Mouse (Mus musculus) midbrain, embryonic 12.5 days (tissue): Measurements from ENCODE around the gene Rbm6. TPM values are rescaled to one million over a fixed set of nuclear protein-coding genes. Genes with fewer than 3 reads are reported as not detected.

ENCODE experiments used
- ATAC-seq: fragments of 200-750 bp; cut with Nextera tagmentation; 2 replicates; pipeline ENCODE4 v1.8.0; 2017; ENCODE audit warnings: low read depth, moderate TSS enrichment, moderate library complexity; ENCODE audit not compliant: low FRiP score
- H3K27ac ChIP-seq: fragments of 300-500 bp; sonication (generic); replicated peaks from 2 replicates; pipeline ENCODE4 v1.5.1; 2016; ENCODE audit warnings: mild to moderate bottlenecking
- H3K27me3 ChIP-seq: fragments of 300-500 bp; sonication (generic); 2 replicates; pipeline ENCODE4 v1.6.1; 2016; ENCODE audit warnings: mild to moderate bottlenecking
- H3K36me3 ChIP-seq: fragments of 300-500 bp; sonication (generic); 2 replicates; pipeline ENCODE4 v1.6.1; 2016
- H3K4me1 ChIP-seq: fragments of 300-500 bp; sonication (generic); 2 replicates; pipeline ENCODE4 v1.6.1; 2016
- H3K4me2 ChIP-seq: fragments of 300-500 bp; sonication (generic); replicated peaks from 2 replicates; pipeline ENCODE4 v1.6.1; 2016; ENCODE audit warnings: mild to moderate bottlenecking, moderate library complexity
- H3K4me3 ChIP-seq: fragments of 300-500 bp; sonication (generic); 2 replicates; pipeline ENCODE4 v1.5.1; 2016; ENCODE audit warnings: mild to moderate bottlenecking
- H3K9ac ChIP-seq: fragments of 300-500 bp; sonication (generic); replicated peaks from 2 replicates; pipeline ENCODE4 v1.6.1; 2016; ENCODE audit warnings: mild to moderate bottlenecking, moderate library complexity
- H3K9me3 ChIP-seq: fragments of 300-500 bp; sonication (generic); 2 replicates; pipeline ENCODE4 v1.6.1; 2016; ENCODE audit warnings: mild to moderate bottlenecking
- WGBS: fragments of 180-500 bp; shearing (Covaris S2); methylation state at CpG from one replicate; pipeline ENCODE4 v1.1.7; 2016; 5-methylcytosine and 5-hydroxymethylcytosine counted together
- polyA plus RNA-seq: library from polyadenylated mRNA; unstranded; fragments of >200 nt; fragmentation: Nextera tagmentation; extraction: Ambion mirVana; gene quantifications from 2 replicates; pipeline ENCODE4 v1.2.1, GENCODE M21; 2016

The Rbm6 gene
- polyA plus RNA-seq, 1 experiment from 2014 or later, result 135 TPM

DNA sequence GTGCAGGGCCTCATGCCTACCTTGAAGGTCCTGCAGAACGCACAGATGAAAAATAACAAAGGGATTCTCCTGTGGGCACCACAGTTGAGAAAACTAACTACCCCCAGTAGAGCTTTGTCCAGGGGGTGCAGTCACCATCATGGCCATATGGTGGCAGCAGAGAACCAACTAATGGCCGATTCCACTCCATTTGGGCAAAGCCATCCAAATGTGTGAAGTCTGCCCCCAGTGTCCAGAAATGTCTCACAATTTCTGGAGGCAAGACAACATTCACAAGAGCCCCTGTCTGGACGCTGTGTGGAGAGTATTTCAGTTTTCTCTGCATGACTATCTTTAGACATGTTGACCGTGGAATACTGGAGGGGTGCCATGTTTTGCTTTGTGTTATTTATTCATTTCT is 31.7 kb upstream of the Rbm6 start:
- Histone ChIP-seq H3K9me3 (no peaks in the 10 kb centered on the region), H3K27me3 (peaks cover 67% of the 10 kb centered on the region), H3K9ac (no peak overlapping the region), H3K36me3 (0 out of 2 replicates have a peak, but pooled peaks cover 7% of the 10 kb centered on the region), H3K4me3 (no peak overlapping the region), H3K4me2 (no peak overlapping the region), H3K4me1 (peaks cover 31% of the 10 kb centered on the region), H3K27ac (no peak overlapping the region)
- peak; percentile 57 for ATAC-seq
- 7% methylated on average over 4 of the region's 4 CpGs for WGBS

DNA sequence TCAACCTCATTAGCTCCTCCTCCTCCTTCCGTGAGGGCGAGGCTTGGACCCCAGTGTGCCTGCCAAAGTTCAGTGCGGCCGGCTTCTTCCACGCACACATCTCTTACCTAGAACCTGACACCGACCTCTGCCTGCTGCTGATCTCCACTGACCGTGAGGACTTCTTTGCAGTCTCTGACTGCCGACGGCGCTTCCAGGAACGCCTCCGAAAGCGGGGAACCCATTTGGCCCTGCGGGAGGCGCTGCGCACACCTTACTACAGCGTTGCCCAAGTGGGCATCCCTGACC is 28.5 kb upstream of the Rbm6 start:
- peak overlapping the region; percentile 59 for H3K4me2 ChIP-seq
- H3K4me3 ChIP-seq, result peak overlapping the region; percentile 32
- no peak overlapping the region for H3K9ac ChIP-seq
- 4% methylated on average over 17 of the region's 17 CpGs for WGBS
- ATAC-seq, result peak; percentile 45; the same call in 1 of the 2 replicates
- no peak overlapping the region for H3K27ac ChIP-seq
- peaks cover 18% of the 10 kb centered on the region for H3K4me1 ChIP-seq
- H3K9me3 ChIP-seq, result no peaks in the 10 kb centered on the region
- H3K36me3 ChIP-seq, result peaks cover 12% of the 10 kb centered on the region; the same call in 1 of the 2 replicates
- peaks cover 52% of the 10 kb centered on the region for H3K27me3 ChIP-seq

DNA sequence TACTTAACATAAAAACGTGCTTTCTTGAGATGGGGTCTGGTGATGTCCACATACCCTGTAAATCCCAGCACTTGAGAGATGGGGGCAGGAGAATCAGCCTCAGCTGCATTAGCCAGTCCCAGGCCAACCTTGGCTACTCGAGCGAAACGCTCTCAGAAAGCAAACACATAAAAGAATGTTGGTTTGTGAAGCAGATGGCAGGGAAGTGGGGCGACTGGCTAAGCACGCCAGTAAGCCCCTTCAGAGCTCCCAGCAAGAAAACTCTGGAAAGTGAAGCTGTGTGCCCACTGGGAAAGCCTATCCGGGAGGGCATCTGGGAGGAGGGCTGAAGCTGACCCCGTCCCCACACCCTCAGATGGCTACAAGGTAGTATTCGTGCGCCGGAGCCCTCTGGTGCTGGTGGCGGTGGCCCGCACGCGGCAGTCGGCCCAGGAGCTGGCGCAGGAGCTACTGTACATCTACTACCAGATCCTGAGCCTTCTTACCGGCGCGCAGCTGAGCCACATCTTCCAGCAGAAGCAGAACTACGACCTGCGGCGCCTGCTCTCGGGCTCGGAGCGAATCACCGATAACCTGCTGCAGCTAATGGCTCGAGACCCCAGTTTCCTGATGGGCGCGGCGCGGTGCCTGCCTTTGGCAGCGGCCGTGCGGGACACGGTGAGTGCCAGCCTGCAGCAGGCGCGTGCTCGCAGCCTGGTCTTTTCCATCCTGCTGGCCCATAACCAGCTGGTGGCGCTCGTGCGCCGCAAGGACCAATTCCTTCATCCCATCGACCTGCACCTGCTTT is 28.0 kb upstream of the Rbm6 start:
- Histone ChIP-seq H3K36me3 (peaks cover 12% of the 10 kb centered on the region; the same call in 1 of the 2 replicates), H3K27me3 (peaks cover 47% of the 10 kb centered on the region), H3K4me2 (peak overlapping the region; percentile 59), H3K4me1 (peaks cover 16% of the 10 kb centered on the region), H3K9me3 (no peaks in the 10 kb centered on the region), H3K9ac (peak overlapping the region; percentile 45), H3K27ac (no peak overlapping the region), H3K4me3 (peak overlapping the region; percentile 32)
- ATAC-seq, result peak; percentile 44; the same call in 1 of the 2 replicates
- 3% methylated on average over 44 of the region's 44 CpGs for WGBS

GRCm38 (mm10) chr9:107899855-107900254 is 26.8 kb upstream of the Rbm6 start:
- WGBS, result 69% methylated on average over 12 of the region's 12 CpGs
- Histone ChIP-seq H3K27ac (no peak overlapping the region), H3K9ac (no peak overlapping the region), H3K4me1 (peaks cover 16% of the 10 kb centered on the region), H3K4me2 (no peak overlapping the region), H3K4me3 (no peak overlapping the region), H3K36me3 (peaks cover 12% of the 10 kb centered on the region; the same call in 1 of the 2 replicates), H3K9me3 (no peaks in the 10 kb centered on the region), H3K27me3 (peaks cover 40% of the 10 kb centered on the region)
- no peak for ATAC-seq

- Histone ChIP-seq H3K36me3 (peaks cover 12% of the 10 kb centered on the region; the same call in 1 of the 2 replicates), H3K27ac (no peak overlapping the region), H3K4me2 (no peak overlapping the region), H3K4me3 (no peak overlapping the region), H3K9ac (no peak overlapping the region), H3K27me3 (peaks cover 35% of the 10 kb centered on the region), H3K9me3 (no peaks in the 10 kb centered on the region), H3K4me1 (peaks cover 16% of the 10 kb centered on the region)
- ATAC-seq, result no peak
- WGBS, result 91% methylated on average over 10 of the region's 10 CpGs
Measured at GRCm38 (mm10) chr9:107898563-107898962, 25.5 kb upstream of the Rbm6 start.

- Histone ChIP-seq H3K9me3 (no peaks in the 10 kb centered on the region), H3K36me3 (no peaks in the 10 kb centered on the region), H3K27ac (no peak overlapping the region), H3K27me3 (peaks cover 12% of the 10 kb centered on the region), H3K4me2 (no peak overlapping the region), H3K4me3 (no peak overlapping the region), H3K4me1 (peaks cover 8% of the 10 kb centered on the region), H3K9ac (no peak overlapping the region)
- 97% methylated on average over 1 of the region's 1 CpGs for WGBS
- ATAC-seq, result no peak
Measured at GRCm38 (mm10) chr9:107891023-107891422, 18.0 kb upstream of the Rbm6 start.

DNA sequence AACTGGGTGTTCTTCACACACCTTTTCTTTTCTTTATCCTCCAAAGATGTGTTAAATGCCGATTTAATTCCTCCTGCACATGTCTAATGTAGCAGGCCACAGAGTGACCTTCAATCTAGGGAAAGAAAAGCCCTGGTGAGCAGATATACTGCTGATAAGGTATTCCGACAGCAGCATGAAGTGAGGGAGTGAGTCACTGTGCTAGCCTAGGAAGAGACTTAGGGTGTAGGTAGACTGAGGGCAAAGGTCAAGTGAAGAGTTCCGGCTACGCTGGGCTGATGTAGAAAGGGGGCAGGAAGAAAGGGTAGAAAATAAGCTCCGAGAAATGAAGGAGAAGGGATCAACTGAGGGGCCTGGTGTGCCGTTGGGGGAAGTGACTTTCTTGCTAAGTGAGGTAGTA is 17.2 kb upstream of the Rbm6 start:
- 88% methylated on average over 6 of the region's 6 CpGs for WGBS
- ATAC-seq, result no peak

GRCm38 (mm10) chr9:107888267-107888850 is 15.3 kb upstream of the Rbm6 start:
- Histone ChIP-seq H3K27me3 (peaks cover 19% of the 10 kb centered on the region), H3K4me2 (peak overlapping the region; percentile 70), H3K4me3 (peak overlapping the region; percentile 77), H3K36me3 (no peaks in the 10 kb centered on the region), H3K4me1 (peaks cover 8% of the 10 kb centered on the region), H3K27ac (peak overlapping the region; percentile 63), H3K9me3 (no peaks in the 10 kb centered on the region), H3K9ac (peak overlapping the region; percentile 78)
- under 1% methylated on average over 18 of the region's 18 CpGs for WGBS
- ATAC-seq, result peak; percentile 76

More for the DNA sequence above, 17.2 kb upstream of the Rbm6 start:
- no peak overlapping the region for H3K27ac ChIP-seq
- no peak overlapping the region for H3K9ac ChIP-seq
- H3K4me2 ChIP-seq, result no peak overlapping the region
- no peaks in the 10 kb centered on the region for H3K36me3 ChIP-seq
- H3K4me3 ChIP-seq, result no peak overlapping the region
- peaks cover 13% of the 10 kb centered on the region for H3K27me3 ChIP-seq
- peaks cover 8% of the 10 kb centered on the region for H3K4me1 ChIP-seq
- H3K9me3 ChIP-seq, result no peaks in the 10 kb centered on the region

DNA sequence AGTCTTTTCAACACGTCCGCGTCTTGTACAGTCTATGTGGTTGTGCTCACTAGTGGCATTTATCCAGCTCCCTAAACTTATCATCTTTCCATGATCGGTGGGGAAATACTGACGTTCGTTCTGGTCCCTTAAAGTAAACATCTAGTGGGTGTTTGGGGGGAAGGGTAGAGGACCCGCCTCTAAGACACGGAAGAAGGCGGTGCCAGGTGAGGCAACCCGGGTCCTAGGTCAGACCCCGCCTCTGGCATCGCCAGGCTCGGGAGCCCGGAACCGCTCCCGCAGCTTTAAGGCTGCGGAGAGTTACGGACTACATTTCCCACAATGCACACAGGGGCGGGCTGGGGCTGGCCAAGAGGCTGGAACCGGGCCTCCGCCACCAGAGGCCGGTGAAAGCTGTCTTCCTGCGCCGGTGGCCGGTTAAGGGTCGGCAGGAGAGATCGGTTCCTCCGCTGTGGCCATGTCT is 14.8 kb upstream of the Rbm6 start, which contains the start of gene Mon1a:
TSS of gene Mon1a (plus strand) at position 348 of the 463 bp plus-strand sequence.
- peak; percentile 96 for ATAC-seq
- Histone ChIP-seq H3K27me3 (peaks cover 19% of the 10 kb centered on the region), H3K4me3 (peak within 1 kb of the TSS; percentile 77), H3K27ac (peak within 1 kb of the TSS; percentile 63), H3K4me1 (peaks cover 8% of the 10 kb centered on the region), H3K4me2 (peak within 1 kb of the TSS; percentile 70), H3K9ac (peak within 1 kb of the TSS; percentile 78), H3K36me3 (no peaks in the 10 kb centered on the region), H3K9me3 (no peaks in the 10 kb centered on the region)
- WGBS, result under 1% methylated on average over 28 of the region's 28 CpGs

DNA sequence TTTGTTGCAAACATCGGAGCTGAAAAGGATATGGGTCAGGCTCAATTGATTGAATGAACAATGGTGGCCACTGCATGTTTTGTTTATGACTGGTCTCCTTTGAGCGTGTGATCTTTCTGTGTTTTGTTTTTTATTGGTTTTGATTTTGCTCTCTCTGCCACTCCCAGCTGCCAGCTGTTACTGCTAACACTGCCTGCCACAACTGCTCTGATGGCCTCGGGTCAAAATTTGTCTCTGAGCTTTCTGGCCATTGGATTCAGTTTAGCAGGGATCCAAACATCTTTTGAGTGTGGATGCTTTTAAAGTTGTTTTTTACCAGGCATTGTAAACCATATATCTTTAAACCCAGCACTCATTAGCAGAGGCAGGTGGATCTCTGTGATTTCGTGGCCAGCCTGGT is 7.4 kb upstream of the Rbm6 start:
- 77% methylated on average over 4 of the region's 4 CpGs for WGBS
- H3K4me1 ChIP-seq, result no peaks in the 10 kb centered on the region
- ATAC-seq, result no peak
- no peak overlapping the region for H3K9ac ChIP-seq
- H3K36me3 ChIP-seq, result no peaks in the 10 kb centered on the region
- H3K4me3 ChIP-seq, result no peak overlapping the region
- no peaks in the 10 kb centered on the region for H3K9me3 ChIP-seq
- no peak overlapping the region for H3K4me2 ChIP-seq
- H3K27me3 ChIP-seq, result peaks cover 6% of the 10 kb centered on the region; the same call in 1 of the 2 replicates
- H3K27ac ChIP-seq, result no peak overlapping the region

GRCm38 (mm10) chr9:107872350-107873098 is 513 bp downstream of the Rbm6 start:
- H3K4me1 ChIP-seq, result peaks cover 16% of the 10 kb centered on the region
- peak overlapping the region; percentile 98 for H3K9ac ChIP-seq
- peak overlapping the region; percentile 98 for H3K4me3 ChIP-seq
- H3K27me3 ChIP-seq, result no peaks in the 10 kb centered on the region
- H3K4me2 ChIP-seq, result peak overlapping the region; percentile 76
- peak; percentile 99 for ATAC-seq
- under 1% methylated on average over 79 of the region's 80 CpGs for WGBS
- peaks cover 12% of the 10 kb centered on the region for H3K36me3 ChIP-seq
- H3K9me3 ChIP-seq, result no peaks in the 10 kb centered on the region
- peak overlapping the region; percentile 95 for H3K27ac ChIP-seq

GRCm38 (mm10) chr9:107866081-107866480 is 7.0 kb downstream of the Rbm6 start:
- Histone ChIP-seq H3K4me3 (no peak overlapping the region), H3K36me3 (peaks cover 17% of the 10 kb centered on the region), H3K9me3 (no peaks in the 10 kb centered on the region), H3K27ac (no peak overlapping the region), H3K27me3 (no peaks in the 10 kb centered on the region), H3K4me2 (no peak overlapping the region), H3K4me1 (peaks cover 4% of the 10 kb centered on the region), H3K9ac (no peak overlapping the region)
- 89% methylated on average over 2 of the region's 2 CpGs for WGBS
- no peak for ATAC-seq
